Mouse (Mus musculus) heart, adult 18-20 months (tissue): ENCODE measurements around the gene Kdm5a. TPM values are rescaled to one million over a fixed set of nuclear protein-coding genes. Genes with fewer than 3 reads are reported as not detected.

Experiments used
- DNase-seq, 2 experiments: peaks; one replicate each; pipeline ENCODE4 v3.0.0; 2021 to 2022; ENCODE audit warnings: mixed read lengths in 1 of 2
- total RNA-seq, 2 experiments: library from RNA; stranded (reverse); gene quantifications; 2 replicates each; pipeline ENCODE4 v1.2.3; 2021

The Kdm5a gene
- total RNA-seq, 2 experiments from 2014 or later = 28.7 to 29.9 TPM

- no peak for DNase-seq
Measured at GRCm38 (mm10) chr6:120438161-120438560, 74.2 kb downstream of the Kdm5a start.

GRCm38 (mm10) chr6:120442171-120442749, 78.3 kb downstream of the Kdm5a start:
- no peak for DNase-seq

- DNase-seq = no peak
Measured at GRCm38 (mm10) chr6:120443363-120444355, 79.7 kb downstream of the Kdm5a start.

- no peak for DNase-seq
Measured at GRCm38 (mm10) chr6:120450208-120450607, 86.3 kb downstream of the Kdm5a start.

- peak in 1 of 2 experiments; percentile 16 for DNase-seq
Measured at GRCm38 (mm10) chr6:120452384-120453102, 88.6 kb downstream of the Kdm5a start.

GRCm38 (mm10) chr6:120453103-120453445, 89.2 kb downstream of the Kdm5a start:
- DNase-seq = no peak

GRCm38 (mm10) chr6:120453556-120453955, 89.6 kb downstream of the Kdm5a start:
- no peak for DNase-seq

GRCm38 (mm10) chr6:120454627-120455077, 90.7 kb downstream of the Kdm5a start:
- DNase-seq = peak; percentile 30 to 48

- no peak for DNase-seq
Measured at GRCm38 (mm10) chr6:120457074-120457473, 93.2 kb downstream of the Kdm5a start.

- DNase-seq = no peak
Measured at GRCm38 (mm10) chr6:120457751-120458150, 93.8 kb downstream of the Kdm5a start.

- DNase-seq = no peak
Measured at GRCm38 (mm10) chr6:120461217-120461616, 97.3 kb downstream of the Kdm5a start.

GRCm38 (mm10) chr6:120462251-120462650, 98.3 kb downstream of the Kdm5a start:
- DNase-seq = no peak

- peak; percentile 79 to 80 for DNase-seq
Measured at GRCm38 (mm10) chr6:120463086-120463871, 99.4 kb downstream of the Kdm5a start, which contains the start of gene Il17ra. TSS of gene Il17ra (plus strand) at chr6:120463247.

- DNase-seq = peak; percentile 46 to 58
Measured at GRCm38 (mm10) chr6:120463884-120464283, 100.0 kb downstream of the Kdm5a start.

- no peak for DNase-seq
Measured at GRCm38 (mm10) chr6:120464406-120464939, 100.5 kb downstream of the Kdm5a start.

- DNase-seq = no peak
Measured at GRCm38 (mm10) chr6:120465393-120465792, 101.5 kb downstream of the Kdm5a start.

GRCm38 (mm10) chr6:120466609-120467329, 102.8 kb downstream of the Kdm5a start:
- DNase-seq = peak in 1 of 2 experiments; percentile 61

GRCm38 (mm10) chr6:120468259-120468658, 104.3 kb downstream of the Kdm5a start:
- DNase-seq = no peak

GRCm38 (mm10) chr6:120469268-120469667, 105.3 kb downstream of the Kdm5a start:
- DNase-seq = no peak

GRCm38 (mm10) chr6:120469770-120470169, 105.8 kb downstream of the Kdm5a start:
- DNase-seq = no peak

GRCm38 (mm10) chr6:120470666-120471065, 106.7 kb downstream of the Kdm5a start:
- DNase-seq = peak in 1 of 2 experiments; percentile 55
